Mouse (Mus musculus) forebrain, embryonic 14.5 days (tissue): Measurements from ENCODE around the gene Alk. TPM values are rescaled to one million over a fixed set of nuclear protein-coding genes. Genes with fewer than 3 reads are reported as not detected.

Experiments
- ATAC-seq: fragments of 200-750 bp; cut with Nextera tagmentation; 2 replicates; pipeline ENCODE4 v1.8.0; 2017; ENCODE audit warnings: mild to moderate bottlenecking, moderate library complexity
- DNase-seq: peaks from one replicate; pipeline ENCODE4 v3.0.0-alpha.2; 2015; ENCODE audit warnings: low spot score
- H3K27ac ChIP-seq: fragments of 300-500 bp; sonication (generic); 2 replicates; pipeline ENCODE4 v1.5.1; 2014; ENCODE audit warnings: low read depth, mild to moderate bottlenecking, control low read depth, low read length, moderate library complexity
- H3K27me3 ChIP-seq: fragments of 300-500 bp; sonication (generic); replicated peaks from 2 replicates; pipeline ENCODE4 v1.6.1; 2014; ENCODE audit warnings: low read length, control low read depth, mixed read lengths; ENCODE audit not compliant: control insufficient read depth, insufficient read depth
- H3K36me3 ChIP-seq: fragments of 300-500 bp; sonication (generic); 2 replicates; pipeline ENCODE4 v1.6.1; 2014; ENCODE audit warnings: low read length, control low read depth; ENCODE audit not compliant: control insufficient read depth, insufficient read depth
- H3K4me1 ChIP-seq: fragments of 300-500 bp; sonication (generic); 2 replicates; pipeline ENCODE4 v1.6.1; 2014; ENCODE audit warnings: antibody characterized with exemption, low read length, control low read depth; ENCODE audit not compliant: control insufficient read depth, insufficient read depth
- H3K4me2 ChIP-seq: fragments of 300-500 bp; sonication (generic); 2 replicates; pipeline ENCODE4 v1.6.1; 2014; ENCODE audit warnings: mild to moderate bottlenecking, control low read depth, low read length
- H3K4me3 ChIP-seq: fragments of 300-500 bp; sonication (generic); 2 replicates; pipeline ENCODE4 v1.5.1; 2014; ENCODE audit warnings: low read depth, low read length, control low read depth
- H3K9ac ChIP-seq: fragments of 300-500 bp; sonication (generic); 2 replicates; pipeline ENCODE4 v1.6.1; 2014; ENCODE audit warnings: mild to moderate bottlenecking, low read length, control low read depth, moderate library complexity
- H3K9me3 ChIP-seq: fragments of 300-500 bp; sonication (generic); replicated peaks from 2 replicates; pipeline ENCODE4 v1.6.1; 2016; ENCODE audit warnings: low read length, control low read depth, mixed read lengths; ENCODE audit not compliant: control insufficient read depth
- WGBS: fragments of 180-500 bp; shearing (Covaris S2); extraction: QIAGEN DNeasy Blood & Tissue Kit; methylation state at CpG from one replicate; pipeline ENCODE4 v1.1.7; 2014; 5-methylcytosine and 5-hydroxymethylcytosine counted together
- polyA plus RNA-seq: library from polyadenylated mRNA; unstranded; fragments of >200 nt; fragmentation: Nextera tagmentation; extraction: Ambion mirVana; gene quantifications from 2 replicates; pipeline ENCODE4 v1.2.1, GENCODE M21; 2014

Alk gene
- polyA plus RNA-seq, 1 experiment from 2014 or later: 0.55 TPM

- Histone ChIP-seq H3K27ac (no peak overlapping the region), H3K4me1 (peaks cover 6% of the 10 kb centered on the region; the same call in 1 of the 2 replicates), H3K9ac (no peak overlapping the region), H3K27me3 (no peaks in the 10 kb centered on the region), H3K36me3 (no peaks in the 10 kb centered on the region), H3K4me2 (no peak overlapping the region), H3K4me3 (no peak overlapping the region), H3K9me3 (no peaks in the 10 kb centered on the region)
- WGBS: 91% methylated on average over 1 of the region's 1 CpGs
- no peak for ATAC-seq
- no peak for DNase-seq
Observed at GRCm38 (mm10) chr17:72187026-72187425, 417.4 kb downstream of the Alk start.

DNA sequence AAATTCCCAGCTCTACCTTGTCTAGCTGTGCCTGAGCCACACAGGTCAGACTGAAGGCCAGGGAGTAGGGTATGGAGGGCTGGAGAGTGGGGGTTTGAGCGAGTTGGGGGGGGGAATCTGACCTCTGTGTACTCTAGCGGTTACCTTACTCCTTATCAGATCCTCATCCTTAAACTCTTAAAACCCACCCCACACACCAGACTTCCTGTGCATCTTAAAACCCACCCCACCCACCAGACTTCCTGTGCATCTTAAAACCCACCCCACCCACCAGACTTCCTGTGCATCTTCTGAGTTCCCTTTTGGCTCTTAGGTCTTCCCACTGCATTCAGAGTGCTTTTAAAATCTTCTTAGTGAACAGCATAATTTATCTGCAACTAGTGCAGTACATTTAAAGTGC lies 422.0 kb downstream of the Alk start:
- Histone ChIP-seq H3K4me1 (no peaks in the 10 kb centered on the region), H3K4me3 (no peak overlapping the region), H3K36me3 (no peaks in the 10 kb centered on the region), H3K4me2 (no peak overlapping the region), H3K9me3 (no peaks in the 10 kb centered on the region), H3K27me3 (no peaks in the 10 kb centered on the region), H3K9ac (no peak overlapping the region), H3K27ac (no peak overlapping the region)
- DNase-seq: no peak
- no peak for ATAC-seq
- WGBS: 75% methylated on average over 2 of the region's 2 CpGs

- Histone ChIP-seq H3K36me3 (no peaks in the 10 kb centered on the region), H3K4me3 (no peak overlapping the region), H3K9me3 (no peaks in the 10 kb centered on the region), H3K27me3 (no peaks in the 10 kb centered on the region), H3K27ac (no peak overlapping the region), H3K4me2 (no peak overlapping the region), H3K9ac (no peak overlapping the region), H3K4me1 (no peaks in the 10 kb centered on the region)
- 97% methylated on average over 9 of the region's 9 CpGs for WGBS
- no peak for ATAC-seq
- DNase-seq: no peak
Observed at GRCm38 (mm10) chr17:72180200-72180599, 424.2 kb downstream of the Alk start.

- DNase-seq (no peak), ATAC-seq (no peak)
- Histone ChIP-seq H3K36me3 (no peaks in the 10 kb centered on the region), H3K4me2 (no peak overlapping the region), H3K4me3 (no peak overlapping the region), H3K27ac (no peak overlapping the region), H3K27me3 (no peaks in the 10 kb centered on the region), H3K9me3 (no peaks in the 10 kb centered on the region), H3K4me1 (no peaks in the 10 kb centered on the region), H3K9ac (no peak overlapping the region)
- 94% methylated on average over 14 of the region's 14 CpGs for WGBS
Observed at GRCm38 (mm10) chr17:72179722-72180140, 424.7 kb downstream of the Alk start.

DNA sequence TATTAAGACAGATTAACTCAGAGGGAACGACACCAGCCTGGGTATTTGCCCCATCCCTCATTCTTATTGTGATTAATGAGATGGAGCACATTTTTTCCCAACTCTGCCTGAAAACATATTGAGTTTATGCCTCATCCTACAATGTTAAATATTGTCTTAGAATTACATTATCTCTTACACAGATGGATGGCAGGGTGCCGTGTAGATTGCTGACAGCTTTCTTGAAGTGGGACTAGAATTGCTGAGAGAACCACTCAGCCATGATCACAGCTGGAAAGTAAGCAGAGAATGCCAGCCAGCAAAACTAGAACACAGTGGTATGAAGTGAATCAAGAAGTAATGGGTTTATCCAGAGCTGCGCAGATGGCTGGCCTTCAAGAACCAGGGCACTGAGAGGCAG lies 430.6 kb downstream of the Alk start:
- H3K4me2 ChIP-seq: no peak overlapping the region
- ATAC-seq (no peak), DNase-seq (no peak)
- no peak overlapping the region for H3K9ac ChIP-seq
- no peak overlapping the region for H3K4me3 ChIP-seq
- no peaks in the 10 kb centered on the region for H3K27me3 ChIP-seq
- WGBS: 51% methylated on average over 3 of the region's 3 CpGs
- H3K27ac ChIP-seq: no peak overlapping the region
- H3K4me1 ChIP-seq: no peaks in the 10 kb centered on the region
- no peaks in the 10 kb centered on the region for H3K36me3 ChIP-seq
- H3K9me3 ChIP-seq: no peaks in the 10 kb centered on the region

GRCm38 (mm10) chr17:72168152-72168551 lies 436.3 kb downstream of the Alk start:
- DNase-seq (no peak), ATAC-seq (no peak)
- no peaks in the 10 kb centered on the region for H3K9me3 ChIP-seq
- H3K4me2 ChIP-seq: no peak overlapping the region
- WGBS: 82% methylated on average over 5 of the region's 5 CpGs
- H3K27ac ChIP-seq: no peak overlapping the region
- H3K27me3 ChIP-seq: no peaks in the 10 kb centered on the region
- no peaks in the 10 kb centered on the region for H3K4me1 ChIP-seq
- no peaks in the 10 kb centered on the region for H3K36me3 ChIP-seq
- H3K9ac ChIP-seq: no peak overlapping the region
- H3K4me3 ChIP-seq: no peak overlapping the region

DNA sequence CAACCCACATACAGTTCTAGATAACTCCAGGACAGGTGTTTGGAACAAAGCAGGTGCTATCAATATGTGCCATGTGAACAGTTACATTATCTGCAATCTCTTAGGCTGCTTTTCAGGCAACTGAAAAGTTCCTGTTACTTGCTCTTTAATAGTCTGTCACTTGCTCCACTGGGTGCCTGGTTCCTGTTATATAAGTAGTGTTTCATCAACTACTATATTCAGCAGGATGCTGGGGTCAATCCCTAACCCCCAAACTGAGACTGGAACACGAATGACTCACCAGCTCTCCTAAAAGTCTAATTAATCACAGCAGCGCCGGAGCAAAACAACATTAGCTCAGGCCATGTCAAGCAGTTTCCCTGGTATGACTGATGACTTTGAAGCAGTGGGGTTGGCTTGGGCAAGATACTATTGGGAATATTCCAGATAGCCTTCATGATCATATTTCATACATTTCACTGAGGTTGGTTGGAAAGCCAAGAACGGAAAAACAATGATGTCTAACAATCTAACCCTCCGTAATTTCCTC lies 445.5 kb downstream of the Alk start:
- 86% methylated on average over 5 of the region's 5 CpGs for WGBS
- no peaks in the 10 kb centered on the region for H3K27me3 ChIP-seq
- no peaks in the 10 kb centered on the region for H3K4me1 ChIP-seq
- H3K9me3 ChIP-seq: no peaks in the 10 kb centered on the region
- no peak overlapping the region for H3K27ac ChIP-seq
- no peaks in the 10 kb centered on the region for H3K36me3 ChIP-seq
- H3K4me2 ChIP-seq: no peak overlapping the region
- no peak overlapping the region for H3K9ac ChIP-seq
- DNase-seq (no peak), ATAC-seq (no peak)
- H3K4me3 ChIP-seq: no peak overlapping the region

DNA sequence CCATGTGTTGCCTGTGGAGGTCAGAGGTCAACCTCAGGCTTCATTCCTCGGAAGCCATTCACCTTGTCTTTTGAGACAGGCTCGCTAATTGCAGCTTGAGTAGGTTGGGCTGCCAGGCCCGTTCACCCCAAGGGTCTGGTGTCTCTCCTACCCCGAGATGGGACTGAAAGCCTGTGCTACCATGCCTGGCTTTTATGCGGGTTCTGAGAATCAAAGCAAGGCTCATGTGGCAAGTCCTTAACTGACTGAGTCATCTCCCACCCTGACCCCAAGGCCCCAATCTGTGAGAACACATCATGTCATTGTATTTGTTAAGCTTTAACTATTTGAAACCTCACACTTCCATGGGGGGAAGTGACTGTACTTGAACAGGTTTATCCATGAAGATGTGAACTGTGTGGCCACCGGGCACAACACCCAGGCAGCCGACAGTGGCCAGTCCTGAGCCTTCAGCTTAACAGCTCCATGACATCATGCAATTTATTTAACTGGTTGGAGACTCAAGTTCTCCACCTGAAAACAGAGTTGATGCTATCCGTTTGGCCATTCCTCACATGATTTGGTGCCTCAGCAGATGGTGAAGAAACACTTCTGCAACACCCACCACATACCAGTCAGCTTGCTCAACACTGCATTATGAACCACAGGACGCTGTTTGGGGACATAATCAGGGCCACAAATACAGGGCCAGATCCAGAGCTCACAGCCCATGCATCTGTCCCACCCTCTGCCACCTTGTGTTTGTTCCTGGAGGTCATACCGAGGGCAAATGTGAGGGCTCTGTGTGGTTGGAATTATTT lies 446.4 kb downstream of the Alk start:
- no peaks in the 10 kb centered on the region for H3K4me1 ChIP-seq
- no peaks in the 10 kb centered on the region for H3K27me3 ChIP-seq
- no peak overlapping the region for H3K9ac ChIP-seq
- no peaks in the 10 kb centered on the region for H3K36me3 ChIP-seq
- H3K4me3 ChIP-seq: no peak overlapping the region
- H3K9me3 ChIP-seq: no peaks in the 10 kb centered on the region
- DNase-seq: no peak
- WGBS: 79% methylated on average over 10 of the region's 10 CpGs
- H3K27ac ChIP-seq: no peak overlapping the region
- ATAC-seq: no peak
- H3K4me2 ChIP-seq: no peak overlapping the region

DNA sequence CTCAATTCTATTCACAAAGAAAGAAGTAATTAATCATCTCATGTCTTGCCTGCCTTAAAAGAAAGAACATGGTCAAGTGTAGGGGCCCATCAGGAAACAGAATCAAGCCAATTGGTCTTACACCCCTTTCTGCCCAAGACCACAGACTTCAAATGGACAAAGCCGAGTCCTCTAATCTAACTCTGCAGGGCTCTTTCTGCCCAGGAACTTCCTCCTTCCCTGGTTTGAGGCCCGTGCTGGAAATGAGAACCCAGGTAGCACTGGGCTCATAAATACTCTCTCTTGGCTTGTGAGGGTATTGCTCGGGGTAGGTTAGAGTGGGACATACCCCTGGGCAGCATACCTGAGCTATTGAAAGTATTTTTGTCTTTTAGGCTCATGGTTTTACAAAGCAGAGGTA lies 451.4 kb downstream of the Alk start:
- ATAC-seq (no peak), DNase-seq (no peak)
- 86% methylated on average over 3 of the region's 3 CpGs for WGBS
- Histone ChIP-seq H3K27ac (no peak overlapping the region), H3K9me3 (no peaks in the 10 kb centered on the region), H3K36me3 (no peaks in the 10 kb centered on the region), H3K4me2 (no peak overlapping the region), H3K27me3 (no peaks in the 10 kb centered on the region), H3K4me1 (no peaks in the 10 kb centered on the region), H3K4me3 (no peak overlapping the region), H3K9ac (no peak overlapping the region)
